Mouse (Mus musculus): ENCODE measurements around the gene Ankdd1a.

DNA sequence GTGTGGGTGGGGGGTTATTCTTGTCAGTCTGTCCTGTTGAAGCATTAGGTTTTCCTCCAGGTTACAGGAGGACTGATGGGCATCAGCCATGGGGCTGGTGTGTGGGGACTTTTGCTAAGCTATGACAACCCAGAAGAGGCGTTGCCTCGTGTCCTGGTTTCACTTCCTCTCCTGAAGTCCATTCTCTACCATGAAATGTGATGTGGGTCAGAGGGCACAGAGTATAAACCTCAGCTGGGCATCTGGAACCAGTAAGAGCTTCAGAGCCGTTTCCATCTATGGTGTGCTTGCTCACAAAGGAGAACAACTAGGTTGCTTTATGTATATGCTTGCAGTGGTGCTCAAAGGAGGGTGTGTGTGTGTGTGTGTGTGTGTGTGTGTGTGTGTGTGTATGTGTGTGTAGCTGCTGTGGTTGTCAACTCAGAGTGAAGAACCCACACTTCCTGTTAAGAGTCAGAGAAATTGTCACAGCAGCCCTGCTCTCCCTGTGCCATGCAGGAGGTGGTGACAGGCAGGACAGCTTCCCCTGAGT lies 15.3 kb upstream of the Ankdd1a start:
- TF ChIP-seq HCFC1 (IDR thresholded peaks at IDR 0.05; ENCODE audit: borderline replicate concordance, insufficient read depth, low read length): no peak
- TF ChIP-seq ZNF384 (IDR thresholded peaks at IDR 0.05; ENCODE audit: low read depth, low read length): no peak
- no peak for TF ChIP-seq MAFK (IDR thresholded peaks at IDR 0.05; ENCODE audit: insufficient read depth, low read depth, low read length)
- TF ChIP-seq CHD2 (IDR thresholded peaks at IDR 0.05; ENCODE audit: low read depth, low read length): no peak

All from ES-E14 (cell line).